Mouse (Mus musculus): ENCODE results near the gene Lhx5. TPM values are rescaled to one million over a fixed set of nuclear protein-coding genes. Genes with fewer than 3 reads are reported as not detected.

The Lhx5 gene
- total and polyA plus RNA-seq, 3 experiments = not detected

GRCm38 (mm10) chr5:120404831-120405591 is 26.5 kb upstream of the Lhx5 start:
- dilution Hi-C loops (cut with MboI; ENCODE audit: extremely low pct_ligation_motif_present, extremely low pct_unique_long_range_greater_than_20kb, low sequenced_read_pairs) = no loop called here
- in situ Hi-C loops (cut with MboI; ENCODE audit: low pct_ligation_motif_present, low pct_unique_long_range_greater_than_20kb, low sequenced_read_pairs) = loop anchor here (25.0 kb wide), 1 partner anchor 93 kb away; no protein-coding TSS in a partner anchor
- Histone ChIP-seq H3K79me2 (replicated peaks; ENCODE audit: control insufficient read depth, extremely low read depth, insufficient read depth, poor library complexity, severe bottlenecking) (no peaks in the 10 kb centered on the region), H3K4me2 (ENCODE audit: insufficient read depth, low read depth, poor library complexity, severe bottlenecking) (no peak overlapping the region), H3K4me1 (ENCODE audit: control insufficient read depth in 1 of 2, insufficient read depth in 2 of 2) (peaks cover 8% of the 10 kb centered on the region in 2 experiments), H3K4me3 (replicated peaks in 1 of 3; ENCODE audit: low read depth in 2 of 3, low read length in 2 of 3, poor library complexity in 1 of 3) (no peak overlapping the region), H3K27ac (ENCODE audit: insufficient read depth, low read depth) (no peak overlapping the region), H3K9me3 (replicated peaks; ENCODE audit: low read length) (no peaks in the 10 kb centered on the region), H3K36me3 (replicated peaks in 1 of 2; ENCODE audit: control insufficient read depth in 1 of 2, insufficient read depth in 1 of 2, low read length in 1 of 2) (no peaks in the 10 kb centered on the region), H3K27me3 (replicated peaks) (peaks cover 83% of the 10 kb centered on the region), H3K9ac (ENCODE audit: insufficient read depth, low read depth) (no peak overlapping the region)
- no peak for TF ChIP-seq SIN3A (IDR thresholded peaks at IDR 0.05; ENCODE audit: low read length)
- peak; percentile 31; the same call in 1 of the 2 replicates for TF ChIP-seq ETS1 (conservative IDR thresholded peaks at IDR 0.05; ENCODE audit: low read depth, low read length)
- DNase-seq (ENCODE audit: extremely low read depth) = no peak

GRCm38 (mm10) chr5:120408933-120409332 is 22.6 kb upstream of the Lhx5 start:
- H3K9ac ChIP-seq (ENCODE audit: insufficient read depth, low read depth) = no peak overlapping the region
- DNase-seq (ENCODE audit: extremely low read depth) = no peak
- H3K4me3 ChIP-seq (replicated peaks in 1 of 3; ENCODE audit: low read depth in 2 of 3, low read length in 2 of 3, poor library complexity in 1 of 3) = peak overlapping the region in 1 of 3 experiments; percentile 36
- in situ Hi-C loops (cut with MboI; ENCODE audit: low pct_ligation_motif_present, low pct_unique_long_range_greater_than_20kb, low sequenced_read_pairs) = loop anchor here (25.0 kb wide), 1 partner anchor 97 kb away; no protein-coding TSS in a partner anchor
- H3K27ac ChIP-seq (ENCODE audit: insufficient read depth, low read depth) = no peak overlapping the region
- no peak overlapping the region for H3K4me2 ChIP-seq (ENCODE audit: insufficient read depth, low read depth, poor library complexity, severe bottlenecking)
- TF ChIP-seq BHLHE40 (IDR thresholded peaks at IDR 0.05; ENCODE audit: low read depth, low read length) (no peak), MYC (IDR thresholded peaks at IDR 0.05; ENCODE audit: low read depth, low read length) (no peak), MXI1 (IDR thresholded peaks at IDR 0.05; ENCODE audit: low read depth, low read length) (no peak), ELF1 (IDR thresholded peaks at IDR 0.05; ENCODE audit: low read depth, low read length) (no peak), KAT2A (IDR thresholded peaks at IDR 0.05; ENCODE audit: insufficient replicate concordance, low read length) (no peak), JUND (conservative IDR thresholded peaks at IDR 0.05; ENCODE audit: low read depth, low read length) (no peak), NELFE (IDR thresholded peaks at IDR 0.05; ENCODE audit: low read depth, low read length) (no peak), PAX5 (IDR thresholded peaks at IDR 0.05; ENCODE audit: low read length) (no peak), EP300 (IDR thresholded peaks at IDR 0.05; ENCODE audit: low read length) (no peak), MEF2A (IDR thresholded peaks at IDR 0.05; ENCODE audit: borderline replicate concordance, low read depth, low read length) (no peak), RCOR1 (conservative IDR thresholded peaks at IDR 0.05; ENCODE audit: low read depth, low read length) (no peak), IRF4 (IDR thresholded peaks at IDR 0.05; ENCODE audit: low read depth, low read length) (no peak)
- H3K9me3 ChIP-seq (replicated peaks; ENCODE audit: low read length) = peaks cover 11% of the 10 kb centered on the region
- no peaks in the 10 kb centered on the region for H3K36me3 ChIP-seq (replicated peaks in 1 of 2; ENCODE audit: control insufficient read depth in 1 of 2, insufficient read depth in 1 of 2, low read length in 1 of 2)
- H3K4me1 ChIP-seq (ENCODE audit: control insufficient read depth in 1 of 2, insufficient read depth in 2 of 2) = peaks cover 10 to 16% of the 10 kb centered on the region in 2 experiments
- H3K27me3 ChIP-seq (replicated peaks) = peaks cover 84% of the 10 kb centered on the region
- no peaks in the 10 kb centered on the region for H3K79me2 ChIP-seq (replicated peaks; ENCODE audit: control insufficient read depth, extremely low read depth, insufficient read depth, poor library complexity, severe bottlenecking)
- dilution Hi-C loops (cut with MboI; ENCODE audit: extremely low pct_ligation_motif_present, extremely low pct_unique_long_range_greater_than_20kb, low sequenced_read_pairs) = no loop called here
